Mouse (Mus musculus): ENCODE measurements around the gene Spag16.
"Not testable (repeated sequence)": the region's sequence is repeated elsewhere in the genome, so short reads cannot be mapped to it uniquely, and the experiment has no call there.

The Spag16 gene

GRCm38 (mm10) chr1:69826806-69827703 lies at the start of gene Spag16:
TSS of gene Spag16 (plus strand) at chr1:69826970.
- DNase-seq (ENCODE audit: low read depth, low spot score): peak; percentile 86

GRCm38 (mm10) chr1:69785129-69785528 lies 41.6 kb upstream of the Spag16 start:
- DNase-seq (ENCODE audit: low read depth, low spot score): peak; percentile 57

- no peak for DNase-seq (ENCODE audit: low read depth, low spot score)
Observed at GRCm38 (mm10) chr1:69786716-69787115, 40.1 kb upstream of the Spag16 start.

- DNase-seq (ENCODE audit: low read depth, low spot score): no peak
Observed at GRCm38 (mm10) chr1:69787379-69787778, 39.4 kb upstream of the Spag16 start.

- DNase-seq (ENCODE audit: low read depth, low spot score): peak; percentile 80
Observed at GRCm38 (mm10) chr1:69790337-69791250, 36.2 kb upstream of the Spag16 start.

GRCm38 (mm10) chr1:69798948-69799565 lies 27.7 kb upstream of the Spag16 start:
- DNase-seq (ENCODE audit: low read depth, low spot score): no peak

- DNase-seq (ENCODE audit: low read depth, low spot score): no peak
Observed at GRCm38 (mm10) chr1:69810161-69810560, 16.6 kb upstream of the Spag16 start.

- DNase-seq (ENCODE audit: low read depth, low spot score): not testable (repeated sequence)
Observed at GRCm38 (mm10) chr1:69825635-69826034, 1.1 kb upstream of the Spag16 start.

- no peak for DNase-seq (ENCODE audit: low read depth, low spot score)
Observed at GRCm38 (mm10) chr1:69828872-69829479, 2.2 kb downstream of the Spag16 start.

GRCm38 (mm10) chr1:69830586-69830985 lies 3.8 kb downstream of the Spag16 start:
- no peak for DNase-seq (ENCODE audit: low read depth, low spot score)

- DNase-seq (ENCODE audit: low read depth, low spot score): no peak
Observed at GRCm38 (mm10) chr1:69831002-69831401, 4.2 kb downstream of the Spag16 start.

GRCm38 (mm10) chr1:69833476-69833875 lies 6.7 kb downstream of the Spag16 start:
- DNase-seq (ENCODE audit: low read depth, low spot score): not testable (repeated sequence)

GRCm38 (mm10) chr1:69853436-69853835 lies 26.7 kb downstream of the Spag16 start:
- no peak for DNase-seq (ENCODE audit: low read depth, low spot score)

- DNase-seq (ENCODE audit: low read depth, low spot score): no peak
Observed at GRCm38 (mm10) chr1:69867776-69868175, 41.0 kb downstream of the Spag16 start.

GRCm38 (mm10) chr1:69956606-69957005 lies 129.8 kb downstream of the Spag16 start:
- no peak for DNase-seq (ENCODE audit: low read depth, low spot score)

- no peak for DNase-seq (ENCODE audit: low read depth, low spot score)
Observed at GRCm38 (mm10) chr1:69996874-69997273, 170.1 kb downstream of the Spag16 start.

- DNase-seq (ENCODE audit: low read depth, low spot score): no peak
Observed at GRCm38 (mm10) chr1:70012991-70013390, 186.2 kb downstream of the Spag16 start.

- no peak for DNase-seq (ENCODE audit: low read depth, low spot score)
Observed at GRCm38 (mm10) chr1:70037384-70037783, 210.6 kb downstream of the Spag16 start.

GRCm38 (mm10) chr1:70067404-70067803 lies 240.6 kb downstream of the Spag16 start:
- no peak for DNase-seq (ENCODE audit: low read depth, low spot score)

- DNase-seq (ENCODE audit: low read depth, low spot score): no peak
Observed at GRCm38 (mm10) chr1:70073440-70073839, 246.7 kb downstream of the Spag16 start.

GRCm38 (mm10) chr1:70078806-70079205 lies 252.0 kb downstream of the Spag16 start:
- DNase-seq (ENCODE audit: low read depth, low spot score): no peak

Measured in forelimb bud, embryonic 11.5 days (tissue).